Mouse (Mus musculus) liver, embryonic 12.5 days (tissue): ENCODE data around the gene U2af2. TPM values are rescaled to one million over a fixed set of nuclear protein-coding genes. Genes with fewer than 3 reads are reported as not detected.

Experiments used
- ATAC-seq: fragments of 200-750 bp; cut with Nextera tagmentation; 2 replicates; pipeline ENCODE4 v1.8.0; 2017; ENCODE audit warnings: moderate number of reproducible peaks, mild to moderate bottlenecking, moderate library complexity
- H3K27ac ChIP-seq: fragments of 300-500 bp; sonication (generic); 2 replicates; pipeline ENCODE4 v1.5.1; 2016; ENCODE audit warnings: mild to moderate bottlenecking
- H3K27me3 ChIP-seq: fragments of 300-500 bp; sonication (generic); replicated peaks from 2 replicates; pipeline ENCODE4 v1.6.1; 2016; ENCODE audit warnings: mild to moderate bottlenecking, moderate library complexity
- H3K36me3 ChIP-seq: fragments of 300-500 bp; sonication (generic); 2 replicates; pipeline ENCODE4 v1.6.1; 2016; ENCODE audit warnings: mild to moderate bottlenecking, moderate library complexity
- H3K4me1 ChIP-seq: fragments of 300-500 bp; sonication (generic); 2 replicates; pipeline ENCODE4 v1.6.1; 2016
- H3K4me2 ChIP-seq: fragments of 300-500 bp; sonication (generic); 2 replicates; pipeline ENCODE4 v1.6.1; 2016; ENCODE audit warnings: mild to moderate bottlenecking, moderate library complexity
- H3K4me3 ChIP-seq: fragments of 300-500 bp; sonication (generic); 2 replicates; pipeline ENCODE4 v1.5.1; 2016; ENCODE audit warnings: mild to moderate bottlenecking, moderate library complexity
- H3K9ac ChIP-seq: fragments of 300-500 bp; sonication (generic); 2 replicates; pipeline ENCODE4 v1.6.1; 2016; ENCODE audit warnings: mild to moderate bottlenecking, moderate library complexity
- H3K9me3 ChIP-seq: fragments of 300-500 bp; sonication (generic); replicated peaks from 2 replicates; pipeline ENCODE4 v1.6.1; 2016; ENCODE audit warnings: mild to moderate bottlenecking, moderate library complexity
- WGBS: fragments of 180-500 bp; shearing (Covaris S2); methylation state at CpG from one replicate; pipeline ENCODE4 v1.1.7; 2016; ENCODE audit not compliant: insufficient replicate concordance; 5-methylcytosine and 5-hydroxymethylcytosine counted together
- polyA plus RNA-seq: library from polyadenylated mRNA; unstranded; fragments of >200 nt; fragmentation: Nextera tagmentation; extraction: Ambion mirVana; gene quantifications from 2 replicates; pipeline ENCODE4 v1.2.1, GENCODE M21; 2016

U2af2 gene
- polyA plus RNA-seq, 1 experiment from 2014 or later = 97.6 TPM

GRCm38 (mm10) chr7:5020685-5021084 is 41.3 kb upstream of the U2af2 start:
- peak; percentile 1; the same call in 1 of the 2 replicates for ATAC-seq
- peaks cover 64% of the 10 kb centered on the region for H3K36me3 ChIP-seq

GRCm38 (mm10) chr7:5021197-5021596 is 40.7 kb upstream of the U2af2 start:
- peak overlapping the region; percentile 88 for H3K4me3 ChIP-seq
- WGBS = 42% methylated on average over 5 of the region's 5 CpGs
- 0 out of 2 replicates have a peak, but pooled peaks cover 5% of the 10 kb centered on the region for H3K9me3 ChIP-seq
- peak overlapping the region; percentile 97 for H3K27ac ChIP-seq
- no peak for ATAC-seq
- no peaks in the 10 kb centered on the region for H3K27me3 ChIP-seq
- peaks cover 39% of the 10 kb centered on the region for H3K4me1 ChIP-seq
- H3K4me2 ChIP-seq = peak overlapping the region; percentile 76
- H3K9ac ChIP-seq = peak overlapping the region; percentile 95
- peaks cover 69% of the 10 kb centered on the region for H3K36me3 ChIP-seq

More at GRCm38 (mm10) chr7:5020685-5021084, 41.3 kb upstream of the U2af2 start:
- Histone ChIP-seq H3K9ac (peak overlapping the region; percentile 95), H3K4me3 (peak overlapping the region; percentile 88), H3K4me2 (peak overlapping the region; percentile 76), H3K9me3 (0 out of 2 replicates have a peak, but pooled peaks cover 5% of the 10 kb centered on the region), H3K4me1 (peaks cover 44% of the 10 kb centered on the region), H3K27me3 (no peaks in the 10 kb centered on the region), H3K27ac (peak overlapping the region; percentile 97)
- WGBS = 0% methylated on average over 10 of the region's 15 CpGs

- Histone ChIP-seq H3K4me3 (no peak overlapping the region), H3K9ac (no peak overlapping the region), H3K36me3 (peaks cover 93% of the 10 kb centered on the region), H3K9me3 (peaks cover 38% of the 10 kb centered on the region), H3K4me2 (no peak overlapping the region), H3K27me3 (no peaks in the 10 kb centered on the region), H3K27ac (no peak overlapping the region), H3K4me1 (no peaks in the 10 kb centered on the region)
- no peak for ATAC-seq
- WGBS = 93% methylated on average over 22 of the region's 22 CpGs
Observed at GRCm38 (mm10) chr7:5029543-5029942, 32.4 kb upstream of the U2af2 start.

GRCm38 (mm10) chr7:5029946-5030345 is 32.0 kb upstream of the U2af2 start:
- ATAC-seq = no peak
- 85% methylated on average over 21 of the region's 21 CpGs for WGBS
- peaks cover 38% of the 10 kb centered on the region for H3K9me3 ChIP-seq
- no peak overlapping the region for H3K9ac ChIP-seq
- no peak overlapping the region for H3K4me2 ChIP-seq
- no peaks in the 10 kb centered on the region for H3K4me1 ChIP-seq
- no peak overlapping the region for H3K27ac ChIP-seq
- no peaks in the 10 kb centered on the region for H3K27me3 ChIP-seq
- peaks cover 93% of the 10 kb centered on the region for H3K36me3 ChIP-seq
- H3K4me3 ChIP-seq = 0 out of 2 replicates have a peak overlapping the region, but pooled peaks have one; percentile 5

GRCm38 (mm10) chr7:5030554-5031275 is 31.2 kb upstream of the U2af2 start:
- peaks cover 93% of the 10 kb centered on the region for H3K36me3 ChIP-seq

GRCm38 (mm10) chr7:5031496-5031895 is 30.4 kb upstream of the U2af2 start:
- H3K9ac ChIP-seq = no peak overlapping the region
- H3K4me1 ChIP-seq = no peaks in the 10 kb centered on the region
- no peak for ATAC-seq
- H3K4me3 ChIP-seq = no peak overlapping the region
- H3K4me2 ChIP-seq = no peak overlapping the region
- H3K9me3 ChIP-seq = peaks cover 38% of the 10 kb centered on the region
- 90% methylated on average over 46 of the region's 46 CpGs for WGBS
- H3K36me3 ChIP-seq = peaks cover 94% of the 10 kb centered on the region
- H3K27me3 ChIP-seq = no peaks in the 10 kb centered on the region
- H3K27ac ChIP-seq = no peak overlapping the region

More at GRCm38 (mm10) chr7:5030554-5031275, 31.2 kb upstream of the U2af2 start:
- Histone ChIP-seq H3K4me3 (peak overlapping the region; percentile 7; the same call in 1 of the 2 replicates), H3K4me2 (no peak overlapping the region), H3K9me3 (peaks cover 38% of the 10 kb centered on the region), H3K4me1 (no peaks in the 10 kb centered on the region), H3K27ac (no peak overlapping the region), H3K9ac (no peak overlapping the region), H3K27me3 (no peaks in the 10 kb centered on the region)
- ATAC-seq = no peak
- WGBS = 92% methylated on average over 63 of the region's 63 CpGs

- H3K4me3 ChIP-seq = no peak within 1 kb of the TSS
- no peaks in the 10 kb centered on the region for H3K27me3 ChIP-seq
- 65% methylated on average over 3 of the region's 3 CpGs for WGBS
- peaks cover 72% of the 10 kb centered on the region for H3K36me3 ChIP-seq
- H3K4me2 ChIP-seq = no peak within 1 kb of the TSS
- no peak within 1 kb of the TSS for H3K9ac ChIP-seq
- peaks cover 16% of the 10 kb centered on the region for H3K4me1 ChIP-seq
- no peak for ATAC-seq
- H3K27ac ChIP-seq = no peak within 1 kb of the TSS
- peaks cover 35% of the 10 kb centered on the region for H3K9me3 ChIP-seq
Observed at GRCm38 (mm10) chr7:5033818-5034217, 28.1 kb upstream of the U2af2 start, which contains the start of gene 4632433K11Rik. TSS of gene 4632433K11Rik (plus strand) at chr7:5034118.

- peaks cover 17% of the 10 kb centered on the region for H3K9me3 ChIP-seq
- H3K4me3 ChIP-seq = no peak overlapping the region
- H3K9ac ChIP-seq = no peak overlapping the region
- no peak for ATAC-seq
- peaks cover 56% of the 10 kb centered on the region for H3K36me3 ChIP-seq
- no peak overlapping the region for H3K4me2 ChIP-seq
- no peaks in the 10 kb centered on the region for H3K27me3 ChIP-seq
- no peak overlapping the region for H3K27ac ChIP-seq
- 89% methylated on average over 17 of the region's 17 CpGs for WGBS
- peaks cover 28% of the 10 kb centered on the region for H3K4me1 ChIP-seq
Observed at GRCm38 (mm10) chr7:5035628-5036027, 26.3 kb upstream of the U2af2 start.

- Histone ChIP-seq H3K27me3 (no peaks in the 10 kb centered on the region), H3K27ac (no peak overlapping the region), H3K4me1 (peaks cover 28% of the 10 kb centered on the region), H3K36me3 (peaks cover 52% of the 10 kb centered on the region), H3K4me3 (no peak overlapping the region), H3K9ac (no peak overlapping the region), H3K9me3 (peaks cover 12% of the 10 kb centered on the region), H3K4me2 (no peak overlapping the region)
- ATAC-seq = no peak
- WGBS = 87% methylated on average over 9 of the region's 9 CpGs
Observed at GRCm38 (mm10) chr7:5036136-5036535, 25.8 kb upstream of the U2af2 start.

- H3K4me2 ChIP-seq = peak overlapping the region; percentile 72; the same call in 1 of the 2 replicates
- no peaks in the 10 kb centered on the region for H3K27me3 ChIP-seq
- no peak overlapping the region for H3K9ac ChIP-seq
- no peak for ATAC-seq
- H3K4me3 ChIP-seq = no peak overlapping the region
- WGBS = 86% methylated on average over 7 of the region's 7 CpGs
- H3K27ac ChIP-seq = no peak overlapping the region
- peaks cover 3% of the 10 kb centered on the region for H3K9me3 ChIP-seq
- peaks cover 43% of the 10 kb centered on the region for H3K36me3 ChIP-seq
- peaks cover 28% of the 10 kb centered on the region for H3K4me1 ChIP-seq
Observed at GRCm38 (mm10) chr7:5037026-5037425, 24.9 kb upstream of the U2af2 start.

GRCm38 (mm10) chr7:5037467-5037866 is 24.5 kb upstream of the U2af2 start:
- Histone ChIP-seq H3K9me3 (no peaks in the 10 kb centered on the region; the same call in 1 of the 2 replicates), H3K36me3 (peaks cover 38% of the 10 kb centered on the region), H3K4me1 (peaks cover 28% of the 10 kb centered on the region), H3K4me2 (peak overlapping the region; percentile 72), H3K27me3 (no peaks in the 10 kb centered on the region), H3K4me3 (peak overlapping the region; percentile 76), H3K9ac (peak overlapping the region; percentile 77), H3K27ac (peak overlapping the region; percentile 88)
- ATAC-seq = no peak
- WGBS = 69% methylated on average over 8 of the region's 8 CpGs

- Histone ChIP-seq H3K4me2 (peak within 1 kb of the TSS; percentile 72), H3K4me3 (peak within 1 kb of the TSS; percentile 76)
Observed at GRCm38 (mm10) chr7:5038109-5038732, 23.7 kb upstream of the U2af2 start, which contains the start of gene Zfp784. TSS of gene Zfp784 (minus strand) at chr7:5038446.

More at GRCm38 (mm10) chr7:5038109-5038732, 23.7 kb upstream of the U2af2 start, which contains the start of gene Zfp784:
- Histone ChIP-seq H3K9me3 (no peaks in the 10 kb centered on the region), H3K4me1 (peaks cover 28% of the 10 kb centered on the region), H3K27me3 (no peaks in the 10 kb centered on the region), H3K27ac (peak within 1 kb of the TSS; percentile 88), H3K36me3 (peaks cover 31% of the 10 kb centered on the region), H3K9ac (peak within 1 kb of the TSS; percentile 77)
- under 1% methylated on average over 48 of the region's 48 CpGs for WGBS
- peak; percentile 97 for ATAC-seq
